Mouse (Mus musculus): ENCODE results near the gene Oxtr.

Oxtr gene

DNA sequence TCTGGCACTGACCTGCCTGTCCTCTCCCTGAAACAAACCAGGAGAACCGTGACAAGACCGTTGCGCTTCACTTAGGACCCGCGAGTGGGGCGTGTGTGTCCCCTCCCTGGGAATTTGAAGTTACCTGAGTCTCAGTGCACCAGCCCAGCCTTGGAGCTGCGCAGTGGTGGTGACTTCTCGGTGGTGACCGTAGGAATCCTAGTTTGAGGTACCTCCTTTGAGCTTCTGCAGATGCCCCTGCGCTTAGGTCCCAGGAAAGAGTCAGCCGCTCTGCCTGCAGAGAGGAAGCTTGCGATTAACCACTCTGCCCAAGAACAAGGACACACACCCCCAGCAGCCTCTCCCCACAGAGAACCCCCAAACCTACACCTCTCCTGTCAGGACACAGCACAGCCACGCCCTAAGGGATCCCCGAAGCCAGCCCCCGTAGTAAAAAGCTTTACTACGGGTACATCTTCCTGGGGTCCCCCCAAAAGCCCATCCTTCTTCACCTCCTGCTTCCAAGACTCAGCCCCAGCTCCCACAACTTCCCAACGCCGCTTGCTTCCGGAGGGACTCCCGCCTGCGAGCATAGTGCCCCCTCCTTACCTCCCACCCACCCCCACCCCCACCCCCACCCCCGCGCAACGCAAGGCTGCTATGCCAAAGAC, at the start of gene Oxtr:
TSS of gene Oxtr (minus strand) at position 34 of the 650 bp plus-strand sequence.
- no peak for DNase-seq (ENCODE audit: low spot score in 2 of 2)

- no peak for DNase-seq (ENCODE audit: low spot score in 2 of 2)
Observed at GRCm38 (mm10) chr6:112525434-112525833, 35.7 kb upstream of the Oxtr start.

- DNase-seq (ENCODE audit: low spot score in 2 of 2), result no peak
Observed at GRCm38 (mm10) chr6:112524459-112524858, 34.7 kb upstream of the Oxtr start.

- DNase-seq (ENCODE audit: low spot score in 2 of 2), result no peak
Observed at GRCm38 (mm10) chr6:112517991-112518390, 28.2 kb upstream of the Oxtr start.

- DNase-seq (ENCODE audit: low spot score in 2 of 2), result no peak
Observed at GRCm38 (mm10) chr6:112517572-112517971, 27.8 kb upstream of the Oxtr start.

DNA sequence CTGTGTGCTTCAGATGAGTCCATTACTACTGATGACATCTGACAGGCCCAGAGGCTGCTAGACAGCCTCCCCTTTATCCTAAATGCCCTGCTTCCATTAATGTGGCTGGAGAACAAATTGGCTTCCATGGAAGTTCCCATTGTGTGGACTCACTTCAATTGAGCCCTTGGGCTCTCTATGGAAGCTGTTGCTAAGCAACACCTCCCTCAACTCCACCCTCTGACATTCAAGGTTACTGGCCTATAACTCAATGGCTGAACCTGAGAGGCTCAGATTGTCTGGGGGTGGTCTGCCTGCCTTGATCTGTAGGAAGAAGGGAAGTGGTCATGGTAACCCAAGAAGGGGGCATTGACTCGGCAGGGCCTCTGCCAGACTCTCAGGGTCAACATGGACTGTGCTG, 26.8 kb upstream of the Oxtr start:
- DNase-seq (ENCODE audit: low spot score in 2 of 2), result no peak

DNA sequence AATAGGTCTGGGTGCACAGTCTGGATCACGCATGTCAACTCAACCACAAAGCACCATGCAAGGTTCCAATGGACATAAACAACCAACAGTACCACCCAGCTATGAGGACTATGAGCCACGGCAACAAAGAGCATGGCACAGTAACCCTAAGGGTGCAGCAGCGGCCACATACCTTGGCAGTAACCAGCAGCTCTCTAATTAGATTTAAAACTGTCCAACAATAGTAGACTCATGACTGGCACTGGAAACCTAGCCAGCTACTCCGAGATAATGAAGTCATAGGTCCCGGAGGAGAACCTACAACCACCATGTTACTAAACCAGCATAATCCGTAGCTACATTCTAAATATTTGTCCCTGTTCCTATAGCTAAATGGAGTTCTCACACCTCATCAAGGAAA, 24.8 kb upstream of the Oxtr start:
- DNase-seq (ENCODE audit: low spot score in 2 of 2), result peak; percentile 31 to 45

- DNase-seq (ENCODE audit: low spot score in 2 of 2), result no peak
Observed at GRCm38 (mm10) chr6:112510346-112510745, 20.6 kb upstream of the Oxtr start.

- no peak for DNase-seq (ENCODE audit: low spot score in 2 of 2)
Observed at GRCm38 (mm10) chr6:112509590-112510131, 19.9 kb upstream of the Oxtr start.

DNA sequence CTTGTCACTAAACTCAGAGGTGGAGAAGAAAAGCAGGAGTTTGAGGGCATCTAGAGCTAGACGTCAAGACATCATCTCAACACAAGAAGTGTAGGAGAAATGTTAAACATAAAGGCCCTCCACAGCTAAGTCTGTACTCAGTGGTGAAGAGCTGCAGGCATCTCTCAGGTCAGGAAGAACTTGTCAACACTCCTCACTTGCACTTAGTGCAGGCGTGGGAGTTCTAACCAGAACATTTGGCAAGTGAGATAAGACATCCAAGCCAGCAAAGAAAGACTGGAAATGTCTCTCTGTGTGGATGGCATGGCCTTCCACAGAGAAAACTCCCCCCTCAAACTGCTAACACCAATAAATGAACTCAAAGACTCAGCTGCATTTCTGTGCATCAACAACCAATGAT, 17.9 kb upstream of the Oxtr start:
- DNase-seq (ENCODE audit: low spot score in 2 of 2), result peak in 1 of 2 experiments; percentile 44

GRCm38 (mm10) chr6:112501156-112501555, 11.4 kb upstream of the Oxtr start:
- no peak for DNase-seq (ENCODE audit: low spot score in 2 of 2)

- no peak for DNase-seq (ENCODE audit: low spot score in 2 of 2)
Observed at GRCm38 (mm10) chr6:112499456-112499855, 9.7 kb upstream of the Oxtr start.

- no peak for DNase-seq (ENCODE audit: low spot score in 2 of 2)
Observed at GRCm38 (mm10) chr6:112498716-112499115, 9.0 kb upstream of the Oxtr start.

GRCm38 (mm10) chr6:112497456-112497855, 7.7 kb upstream of the Oxtr start:
- no peak for DNase-seq (ENCODE audit: low spot score in 2 of 2)

- DNase-seq (ENCODE audit: low spot score in 2 of 2), result no peak
Observed at GRCm38 (mm10) chr6:112496291-112497060, 6.7 kb upstream of the Oxtr start.

GRCm38 (mm10) chr6:112495219-112495618, 5.5 kb upstream of the Oxtr start:
- DNase-seq (ENCODE audit: low spot score in 2 of 2), result no peak

DNA sequence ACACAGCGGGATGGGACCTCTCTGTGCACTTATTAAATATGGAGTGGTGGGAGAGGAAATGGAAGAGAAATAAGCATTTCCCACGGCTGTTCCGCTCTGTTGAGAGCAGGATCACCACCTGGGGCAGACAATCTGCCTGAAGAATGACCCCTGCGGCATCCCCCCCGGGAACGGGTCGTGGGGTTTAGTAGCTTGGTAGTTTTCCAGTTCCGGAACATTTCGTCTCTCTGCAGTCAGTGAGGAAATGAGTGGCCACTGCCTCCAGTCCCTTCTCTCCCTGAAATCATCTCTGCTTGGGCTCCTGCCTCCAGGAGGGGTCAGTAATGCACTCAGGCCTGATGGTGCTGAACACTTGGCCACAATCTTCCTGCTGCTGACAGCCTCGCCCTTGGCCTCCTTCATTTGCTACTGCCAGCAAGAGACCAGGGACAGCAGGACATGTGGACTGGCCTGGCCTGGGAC, 4.9 kb upstream of the Oxtr start:
- DNase-seq (ENCODE audit: low spot score in 2 of 2), result peak; percentile 18 to 30

GRCm38 (mm10) chr6:112493371-112493770, 3.6 kb upstream of the Oxtr start:
- DNase-seq (ENCODE audit: low spot score in 2 of 2), result no peak

DNA sequence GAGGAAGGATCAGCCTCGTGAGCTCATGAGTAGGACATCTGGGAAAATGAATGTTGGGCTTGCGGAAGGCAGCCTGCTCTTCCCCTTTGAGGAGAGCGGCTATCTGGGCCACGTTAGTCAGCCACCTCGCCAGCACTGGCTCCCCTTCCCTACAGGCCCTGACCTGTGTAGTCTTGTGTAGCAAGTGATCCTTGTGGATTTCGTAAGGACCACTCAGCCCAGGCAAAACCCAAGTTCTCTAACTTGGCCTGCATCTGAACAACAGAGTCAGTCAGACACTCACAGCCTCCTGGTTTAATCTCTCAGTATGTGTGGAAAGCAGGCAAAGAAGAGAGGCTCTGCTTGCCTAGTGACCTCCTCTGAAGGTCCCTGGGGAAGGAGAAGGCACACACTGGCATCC, 2.9 kb upstream of the Oxtr start:
- DNase-seq (ENCODE audit: low spot score in 2 of 2), result no peak

DNA sequence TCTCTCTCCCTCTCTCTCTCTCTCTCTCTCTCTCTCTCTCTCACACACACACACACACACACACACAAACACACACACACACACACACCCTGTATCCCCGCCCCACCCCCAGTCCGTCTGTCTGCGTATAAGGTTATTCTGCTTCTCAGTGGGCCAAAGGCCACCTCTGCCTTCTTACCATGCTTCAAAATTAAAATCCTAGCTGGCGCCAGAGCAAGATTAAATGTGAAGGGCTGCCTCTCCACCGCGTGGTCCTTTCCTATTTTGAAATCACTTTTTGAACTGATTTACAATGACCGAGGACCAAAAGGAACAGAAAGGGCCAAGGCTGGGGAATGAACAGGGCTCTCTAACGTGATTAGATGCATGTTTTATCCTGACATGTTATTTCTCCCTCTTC, 1.8 kb upstream of the Oxtr start:
- no peak for DNase-seq (ENCODE audit: low spot score in 2 of 2)

DNA sequence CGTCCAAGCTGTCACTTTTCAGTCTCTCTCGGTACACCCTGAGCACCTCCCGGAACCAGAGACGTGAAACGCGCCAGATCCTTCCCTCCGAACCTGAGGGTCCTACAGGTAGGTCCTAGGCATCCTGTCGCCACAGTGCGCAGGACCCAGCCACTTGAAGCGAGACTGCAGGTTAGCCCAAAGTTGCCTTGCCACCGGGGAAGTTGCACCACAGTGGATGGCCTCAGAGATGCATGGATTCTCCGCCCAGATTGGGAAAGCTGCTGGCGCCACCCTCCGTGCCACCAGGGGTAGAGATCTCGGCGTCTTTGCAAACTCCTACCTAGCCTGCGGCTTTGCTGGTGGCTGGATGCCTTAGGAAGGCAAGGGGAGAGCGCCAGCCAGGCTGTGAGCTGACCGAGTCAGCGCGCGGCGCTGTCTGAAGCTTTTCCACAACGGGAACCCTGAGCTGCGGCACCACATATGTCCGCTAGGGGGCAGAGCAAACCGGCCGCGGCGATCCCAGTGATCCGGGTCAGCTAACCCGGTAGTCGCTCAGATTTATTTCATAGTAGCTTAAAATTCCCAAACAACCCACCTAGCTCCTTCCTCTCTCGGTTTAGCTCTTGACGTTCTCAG, 991 bp upstream of the Oxtr start:
- peak; percentile 49 to 72 for DNase-seq (ENCODE audit: low spot score in 2 of 2)

GRCm38 (mm10) chr6:112489181-112489909, 398 bp downstream of the Oxtr start:
- DNase-seq (ENCODE audit: low spot score in 2 of 2), result no peak
